Mouse (Mus musculus) cerebellum, adult 2 months (tissue): ENCODE measurements around the gene Tmem184b.

ENCODE experiments used
- CTCF ChIP-seq: fragments of 200-500 bp; IDR thresholded peaks from 2 replicates; pipeline ENCODE4 v1.5.1; 2011; ENCODE audit warnings: low read depth, mild to moderate bottlenecking, control low read depth, low read length, moderate library complexity, borderline replicate concordance; ENCODE audit not compliant: insufficient read depth
- POLR2A ChIP-seq: fragments of 200-500 bp; IDR thresholded peaks from 2 replicates; pipeline ENCODE4 v1.6.1; 2011; ENCODE audit warnings: low read length, control low read depth, borderline replicate concordance; ENCODE audit not compliant: insufficient read depth

GRCm38 (mm10) chr15:79440223-79440622 is 36.9 kb upstream of the Tmem184b start:
- TF ChIP-seq POLR2A (no peak), CTCF (no peak)
